Mouse (Mus musculus): Measurements from ENCODE around the gene Ylpm1. TPM values are rescaled to one million over a fixed set of nuclear protein-coding genes. Genes with fewer than 3 reads are reported as not detected.

Gene Ylpm1
- polyA plus RNA-seq, 1 experiment from 2014 or later, result 45.0 TPM

DNA sequence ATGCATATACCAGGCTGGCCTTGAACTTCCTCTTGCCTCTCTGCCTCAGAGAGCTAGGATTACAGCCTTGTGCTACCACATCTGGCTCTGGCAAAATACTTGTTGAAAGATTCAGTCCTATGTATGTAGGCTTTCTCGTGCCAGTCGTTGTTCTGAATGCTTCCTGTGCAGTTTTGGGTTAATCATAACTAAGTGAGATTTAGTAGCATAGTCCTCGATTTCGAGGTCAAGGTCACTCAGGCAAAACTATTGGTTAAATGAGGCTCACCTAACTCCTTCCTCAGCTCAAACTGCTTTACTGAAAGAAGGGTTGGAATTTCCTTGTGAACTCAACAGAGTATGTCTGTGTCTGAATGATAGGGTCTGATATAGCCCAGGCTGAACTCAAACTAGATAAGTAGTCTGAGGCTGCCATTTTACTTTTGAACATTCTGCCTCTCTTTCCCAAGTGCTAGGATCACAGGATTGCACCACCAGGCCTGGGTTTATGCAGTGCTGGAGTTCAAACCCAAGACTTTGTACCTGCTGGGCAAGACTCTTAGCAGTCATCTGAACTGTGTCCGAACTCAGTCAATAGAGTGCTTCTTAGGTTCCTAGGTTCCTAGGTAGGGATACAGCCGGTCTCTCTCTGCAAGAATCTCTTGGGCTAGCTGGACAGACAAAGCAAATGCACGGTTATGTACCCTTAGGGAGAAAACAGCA, 116.6 kb downstream of the Ylpm1 start:
- Histone ChIP-seq H3K9me3 (ENCODE audit: control insufficient read depth, low read length) (no peaks in the 10 kb centered on the region), H3K4me1 (replicated peaks; ENCODE audit: control insufficient read depth, insufficient read depth, low read length) (peaks cover 23% of the 10 kb centered on the region), H3K27me3 (ENCODE audit: control insufficient read depth, insufficient read depth, low read length) (no peaks in the 10 kb centered on the region), H3K36me3 (replicated peaks; ENCODE audit: control insufficient read depth, insufficient read depth) (peaks cover 14% of the 10 kb centered on the region), H3K9ac (no peak overlapping the region), H3K4me3 (replicated peaks; ENCODE audit: low read length) (no peak overlapping the region; the same call in 1 of the 2 replicates), H3K27ac (no peak overlapping the region), H3K4me2 (replicated peaks) (no peak overlapping the region)
- no peak for DNase-seq (ENCODE audit: low spot score)
- 89% methylated on average over 7 of the region's 7 CpGs for WGBS
- ATAC-seq (ENCODE audit: low FRiP score), result no peak

DNA sequence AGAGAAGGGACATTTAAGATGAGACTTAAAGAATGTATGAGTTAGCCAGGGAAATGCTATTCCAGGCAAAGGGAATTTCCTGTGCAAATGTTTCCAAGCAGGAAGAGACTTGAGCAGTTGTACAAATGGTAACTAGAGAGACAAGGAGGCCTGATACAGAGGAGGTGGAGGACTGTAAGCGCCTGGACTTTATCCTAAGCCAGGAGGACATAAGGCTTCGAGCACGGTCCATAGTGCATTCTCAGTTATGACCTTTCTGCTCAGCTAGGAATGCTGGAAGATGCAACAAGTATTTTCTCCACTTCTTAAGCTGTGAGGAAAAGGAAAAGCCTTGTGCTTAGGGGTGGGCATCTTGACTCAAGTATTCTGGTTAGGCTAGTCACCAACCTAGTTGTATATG, 117.2 kb downstream of the Ylpm1 start:
- 92% methylated on average over 3 of the region's 3 CpGs for WGBS
- DNase-seq (ENCODE audit: low spot score) (no peak), ATAC-seq (ENCODE audit: low FRiP score) (no peak)
- peaks cover 23% of the 10 kb centered on the region for H3K4me1 ChIP-seq (replicated peaks; ENCODE audit: control insufficient read depth, insufficient read depth, low read length)
- no peak overlapping the region for H3K4me3 ChIP-seq (replicated peaks; ENCODE audit: low read length)
- no peaks in the 10 kb centered on the region for H3K9me3 ChIP-seq (ENCODE audit: control insufficient read depth, low read length)
- no peaks in the 10 kb centered on the region for H3K27me3 ChIP-seq (ENCODE audit: control insufficient read depth, insufficient read depth, low read length)
- no peak overlapping the region for H3K9ac ChIP-seq
- peaks cover 20% of the 10 kb centered on the region for H3K36me3 ChIP-seq (replicated peaks; ENCODE audit: control insufficient read depth, insufficient read depth)
- no peak overlapping the region for H3K4me2 ChIP-seq (replicated peaks)
- no peak overlapping the region for H3K27ac ChIP-seq

DNA sequence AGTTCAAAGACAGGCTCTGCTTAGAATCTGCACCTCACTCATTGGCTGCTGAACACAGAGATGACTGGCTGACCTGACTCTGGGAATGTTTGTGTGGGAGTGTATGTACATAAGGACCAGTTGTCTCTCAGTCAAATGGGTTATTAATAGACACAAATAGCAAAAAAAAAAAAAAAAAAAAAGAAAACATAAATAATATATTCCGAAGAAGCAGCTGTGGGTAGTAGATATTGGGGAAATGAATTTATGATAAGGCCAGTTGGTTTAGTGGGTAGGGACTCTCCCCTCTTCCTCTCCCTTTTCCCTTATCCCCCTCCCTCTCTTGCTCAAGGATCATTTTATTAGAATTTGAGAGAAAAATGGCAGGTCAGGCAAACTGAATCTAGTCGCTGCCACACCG, 117.8 kb downstream of the Ylpm1 start:
- no peak for ATAC-seq (ENCODE audit: low FRiP score)
- Histone ChIP-seq H3K9me3 (ENCODE audit: control insufficient read depth, low read length) (no peaks in the 10 kb centered on the region), H3K27me3 (ENCODE audit: control insufficient read depth, insufficient read depth, low read length) (no peaks in the 10 kb centered on the region), H3K27ac (no peak overlapping the region), H3K4me3 (replicated peaks; ENCODE audit: low read length) (no peak overlapping the region), H3K9ac (no peak overlapping the region), H3K4me1 (replicated peaks; ENCODE audit: control insufficient read depth, insufficient read depth, low read length) (peaks cover 23% of the 10 kb centered on the region), H3K36me3 (replicated peaks; ENCODE audit: control insufficient read depth, insufficient read depth) (peaks cover 26% of the 10 kb centered on the region), H3K4me2 (replicated peaks) (no peak overlapping the region)
- DNase-seq (ENCODE audit: low spot score), result no peak
- WGBS, result 97% methylated on average over 3 of the region's 3 CpGs

DNA sequence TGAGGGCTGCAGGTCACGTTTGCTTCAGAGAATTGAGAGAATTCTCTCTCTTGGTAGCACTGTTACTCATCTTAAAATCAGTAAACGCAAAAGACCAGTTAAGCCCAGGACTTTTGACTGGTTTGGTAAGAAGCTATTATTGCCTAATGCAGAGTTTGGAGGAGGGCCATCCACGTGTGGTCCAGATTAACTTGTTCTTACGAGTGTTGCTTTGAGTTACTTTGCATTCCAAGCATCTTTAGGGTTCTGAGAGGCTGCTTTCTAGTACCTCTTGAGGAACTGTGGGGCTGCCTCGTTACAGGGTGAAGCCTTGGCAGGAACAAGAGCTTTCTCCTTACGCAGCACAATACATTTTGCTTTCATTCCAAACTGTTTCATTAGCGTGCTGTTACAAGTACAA, 119.6 kb downstream of the Ylpm1 start:
- peaks cover 13% of the 10 kb centered on the region for H3K4me1 ChIP-seq (replicated peaks; ENCODE audit: control insufficient read depth, insufficient read depth, low read length)
- H3K36me3 ChIP-seq (replicated peaks; ENCODE audit: control insufficient read depth, insufficient read depth), result peaks cover 43% of the 10 kb centered on the region
- H3K9ac ChIP-seq, result no peak overlapping the region
- H3K4me2 ChIP-seq (replicated peaks), result no peak overlapping the region
- ATAC-seq (ENCODE audit: low FRiP score) (no peak), DNase-seq (ENCODE audit: low spot score) (no peak)
- no peaks in the 10 kb centered on the region for H3K27me3 ChIP-seq (ENCODE audit: control insufficient read depth, insufficient read depth, low read length)
- 92% methylated on average over 7 of the region's 7 CpGs for WGBS
- H3K27ac ChIP-seq, result no peak overlapping the region
- no peak overlapping the region for H3K4me3 ChIP-seq (replicated peaks; ENCODE audit: low read length)
- H3K9me3 ChIP-seq (ENCODE audit: control insufficient read depth, low read length), result no peaks in the 10 kb centered on the region

Other genes starting within 250 kb of the Ylpm1 start
- gene Npc2, start 223.2 kb upstream of the Ylpm1 start, polyA plus RNA-seq (2014; fragmentation: Nextera tagmentation; extraction: Ambion mirVana), result 51.6 and 54.3 TPM in 2 replicates
- gene Isca2, start 223.1 kb upstream of the Ylpm1 start, polyA plus RNA-seq (2014; fragmentation: Nextera tagmentation; extraction: Ambion mirVana), result 127 and 132 TPM in 2 replicates
- 0.07 and 0.14 TPM in 2 replicates for gene Ltbp2, start 119.8 kb upstream of the Ylpm1 start, polyA plus RNA-seq (2014; fragmentation: Nextera tagmentation; extraction: Ambion mirVana)
- 77.0 and 85.9 TPM in 2 replicates for gene Fcf1, start 25.4 kb upstream of the Ylpm1 start, polyA plus RNA-seq (2014; fragmentation: Nextera tagmentation; extraction: Ambion mirVana)
- 41.0 and 45.0 TPM in 2 replicates for gene Arel1, start 25.4 kb upstream of the Ylpm1 start, polyA plus RNA-seq (2014; fragmentation: Nextera tagmentation; extraction: Ambion mirVana)
- 1.9 TPM in 2 replicates for gene Prox2, start 114.4 kb downstream of the Ylpm1 start, polyA plus RNA-seq (2014; fragmentation: Nextera tagmentation; extraction: Ambion mirVana)
- gene Dlst, start 114.5 kb downstream of the Ylpm1 start, polyA plus RNA-seq (2014; fragmentation: Nextera tagmentation; extraction: Ambion mirVana), result 101 and 114 TPM in 2 replicates
- gene Rps6kl1, start 154.9 kb downstream of the Ylpm1 start, polyA plus RNA-seq (2014; fragmentation: Nextera tagmentation; extraction: Ambion mirVana), result 22.9 and 24.1 TPM in 2 replicates
- gene Pgf, start 181.5 kb downstream of the Ylpm1 start, polyA plus RNA-seq (2014; fragmentation: Nextera tagmentation; extraction: Ambion mirVana), result 7.9 and 8.3 TPM in 2 replicates
- 68.6 and 77.6 TPM in 2 replicates for gene Eif2b2, start 223.2 kb downstream of the Ylpm1 start, polyA plus RNA-seq (2014; fragmentation: Nextera tagmentation; extraction: Ambion mirVana)

Data from hindbrain, embryonic 14.5 days (tissue).